8 mouse cellular contexts compared by ENCODE assay signal in genomic region chr17:56608699-56609098, GRCm38 (mm10). TPM values are rescaled to one million over a fixed set of nuclear protein-coding genes. Genes with fewer than 3 reads are reported as not detected.
DNase-seq lines count a peak whose midpoint lies in the region; ATAC-seq lines count a peak whose summit lies in the region.

No protein-coding gene starts in this region.

- peak overlapping the region; percentile 86 for H3K4me2 ChIP-seq in embryonic facial prominence, embryonic 14.5 days (ENCODE audit: low read depth, low read length)
- H3K4me2 ChIP-seq in intestine, embryonic 14.5 days (ENCODE audit: low read length) = peak overlapping the region; percentile 80
- H3K4me2 ChIP-seq in neural tube, embryonic 13.5 days = peak overlapping the region; percentile 64

- H3K36me3 ChIP-seq in embryonic facial prominence, embryonic 14.5 days (ENCODE audit: control insufficient read depth, insufficient read depth, low read length) = peaks cover 36% of the 10 kb centered on the region
- H3K36me3 ChIP-seq in intestine, embryonic 14.5 days (ENCODE audit: control insufficient read depth, insufficient read depth, low read length) = peaks cover 41% of the 10 kb centered on the region
- H3K36me3 ChIP-seq in neural tube, embryonic 13.5 days = peaks cover 41% of the 10 kb centered on the region

- H3K27ac ChIP-seq in embryonic facial prominence, embryonic 14.5 days (replicated peaks; ENCODE audit: low read depth, low read length) = no peak overlapping the region
- H3K27ac ChIP-seq in intestine, embryonic 14.5 days (ENCODE audit: low read depth) = no peak overlapping the region
- H3K27ac ChIP-seq in neural tube, embryonic 13.5 days (replicated peaks) = peak overlapping the region; percentile 78

- no peak for ATAC-seq in embryonic facial prominence, embryonic 14.5 days (ENCODE audit: low read depth)
- no peak for ATAC-seq in intestine, embryonic 14.5 days (replicated peaks; ENCODE audit: low FRiP score, low TSS enrichment, low read depth)
- ATAC-seq in neural tube, embryonic 13.5 days (ENCODE audit: low read depth) = no peak
- ATAC-seq in megakaryocyte progenitor cell, adult 5-6 weeks (replicated peaks; ENCODE audit: poor library complexity) = no peak

- peak overlapping the region; percentile 84 for H3K9ac ChIP-seq in embryonic facial prominence, embryonic 14.5 days (ENCODE audit: low read depth, low read length)
- H3K9ac ChIP-seq in intestine, embryonic 14.5 days (ENCODE audit: low read length) = peak overlapping the region; percentile 71
- peak overlapping the region; percentile 71 for H3K9ac ChIP-seq in neural tube, embryonic 13.5 days

- intact Hi-C loops in left cerebral cortex, postnatal 4 days (cut with DNase I) = no loop called here
- intact Hi-C loops in left cerebral cortex, postnatal 10 days (cut with DNase I) = no loop called here

- no peaks in the 10 kb centered on the region for H3K27me3 ChIP-seq in embryonic facial prominence, embryonic 14.5 days (replicated peaks; ENCODE audit: control insufficient read depth, insufficient read depth, low read length)
- no peaks in the 10 kb centered on the region for H3K27me3 ChIP-seq in intestine, embryonic 14.5 days (replicated peaks; ENCODE audit: control insufficient read depth, insufficient read depth, low read length)
- H3K27me3 ChIP-seq in neural tube, embryonic 13.5 days = no peaks in the 10 kb centered on the region

- peaks cover 14% of the 10 kb centered on the region; the same call in 1 of the 2 replicates for H3K4me1 ChIP-seq in embryonic facial prominence, embryonic 14.5 days (ENCODE audit: control insufficient read depth, insufficient read depth, low read length)
- H3K4me1 ChIP-seq in intestine, embryonic 14.5 days (replicated peaks; ENCODE audit: control insufficient read depth, insufficient read depth, low read length) = peaks cover 14% of the 10 kb centered on the region
- peaks cover 34% of the 10 kb centered on the region for H3K4me1 ChIP-seq in neural tube, embryonic 13.5 days (replicated peaks)

- H3K9me3 ChIP-seq in embryonic facial prominence, embryonic 14.5 days (ENCODE audit: control insufficient read depth, low read length) = no peaks in the 10 kb centered on the region
- no peaks in the 10 kb centered on the region for H3K9me3 ChIP-seq in intestine, embryonic 14.5 days (ENCODE audit: control insufficient read depth, low read length)
- H3K9me3 ChIP-seq in neural tube, embryonic 13.5 days = no peaks in the 10 kb centered on the region

- DNase-seq in left cerebral cortex, postnatal 4 days = peak; percentile 8
- no peak for DNase-seq in left cerebral cortex, postnatal 10 days (ENCODE audit: extremely low spot score in 1 of 2, low spot score in 2 of 2)
- no peak for DNase-seq in embryonic facial prominence, embryonic 14.5 days (ENCODE audit: low spot score)
- no peak for DNase-seq in intestine, embryonic 14.5 days (ENCODE audit: low spot score)
- no peak for DNase-seq in frontal cortex, postnatal 10 days (ENCODE audit: low spot score in 2 of 2)
- no peak for DNase-seq in frontal cortex, postnatal 36 days (ENCODE audit: low spot score in 2 of 2)

- 63% methylated on average over 5 of the region's 5 CpGs for WGBS in embryonic facial prominence, embryonic 14.5 days
- WGBS in intestine, embryonic 14.5 days = 50% methylated on average over 5 of the region's 5 CpGs
- WGBS in neural tube, embryonic 13.5 days = 65% methylated on average over 5 of the region's 5 CpGs

- peak overlapping the region; percentile 73 for H3K4me3 ChIP-seq in embryonic facial prominence, embryonic 14.5 days (ENCODE audit: low read depth, low read length)
- H3K4me3 ChIP-seq in intestine, embryonic 14.5 days (ENCODE audit: low read depth, low read length) = peak overlapping the region; percentile 73
- H3K4me3 ChIP-seq in neural tube, embryonic 13.5 days = peak overlapping the region; percentile 53

RNA-seq across cellular contexts. Expression of gene 2410015M20Rik, which starts 0.9 kb away (rescaled TPM):
- 100 to 1,000 TPM; 119 to 135 TPM for total RNA-seq in left cerebral cortex, postnatal 4 days (2021)
- 100 to 1,000 TPM; 169 to 171 TPM for total RNA-seq in left cerebral cortex, postnatal 10 days (2021)
- polyA plus RNA-seq in embryonic facial prominence, embryonic 14.5 days (2014; fragmentation: Nextera tagmentation; extraction: Ambion mirVana) = 271 and 281 TPM in 2 replicates
- 273 and 284 TPM in 2 replicates for polyA plus RNA-seq in intestine, embryonic 14.5 days (2014; fragmentation: Nextera tagmentation; extraction: Ambion mirVana)
- 179 and 214 TPM in 2 replicates for polyA plus RNA-seq in neural tube, embryonic 13.5 days (2015; fragmentation: Nextera tagmentation; extraction: Ambion mirVana)
- 93.3 and 94.0 TPM in 2 replicates for total RNA-seq in megakaryocyte progenitor cell, adult 5-6 weeks (2015)
- 93.3 and 99.4 TPM in 2 replicates for total RNA-seq in megakaryocyte progenitor cell, adult 5-6 weeks (2017)

RNA-seq across cellular contexts. Expression of gene Rpl36, which starts 4.5 kb away (rescaled TPM):
- 100 to 1,000 TPM; 563 to 595 TPM for total RNA-seq in left cerebral cortex, postnatal 4 days (2021)
- total RNA-seq in left cerebral cortex, postnatal 10 days (2021) = 100 to 1,000 TPM; 430 to 448 TPM
- 2,068 and 2,222 TPM in 2 replicates for polyA plus RNA-seq in embryonic facial prominence, embryonic 14.5 days (2014; fragmentation: Nextera tagmentation; extraction: Ambion mirVana)
- 2,427 and 2,673 TPM in 2 replicates for polyA plus RNA-seq in intestine, embryonic 14.5 days (2014; fragmentation: Nextera tagmentation; extraction: Ambion mirVana)
- 1,004 and 1,135 TPM in 2 replicates for polyA plus RNA-seq in neural tube, embryonic 13.5 days (2015; fragmentation: Nextera tagmentation; extraction: Ambion mirVana)
- total RNA-seq in megakaryocyte progenitor cell, adult 5-6 weeks (2015) = 1,504 and 1,580 TPM in 2 replicates
- 2,239 and 2,669 TPM in 2 replicates for total RNA-seq in megakaryocyte progenitor cell, adult 5-6 weeks (2017)

RNA-seq across cellular contexts. Expression of gene Lonp1, which starts 18.0 kb away (rescaled TPM):
- total RNA-seq in left cerebral cortex, postnatal 4 days (2021) = 10 to 100 TPM; 61.5 to 63.4 TPM
- 10 to 100 TPM; 64.9 TPM for total RNA-seq in left cerebral cortex, postnatal 10 days (2021)
- polyA plus RNA-seq in embryonic facial prominence, embryonic 14.5 days (2014; fragmentation: Nextera tagmentation; extraction: Ambion mirVana) = 44.0 and 51.8 TPM in 2 replicates
- 64.5 and 71.2 TPM in 2 replicates for polyA plus RNA-seq in intestine, embryonic 14.5 days (2014; fragmentation: Nextera tagmentation; extraction: Ambion mirVana)
- 40.4 and 44.2 TPM in 2 replicates for polyA plus RNA-seq in neural tube, embryonic 13.5 days (2015; fragmentation: Nextera tagmentation; extraction: Ambion mirVana)
- 19.4 and 23.1 TPM in 2 replicates for total RNA-seq in megakaryocyte progenitor cell, adult 5-6 weeks (2015)
- 68.8 and 83.6 TPM in 2 replicates for total RNA-seq in megakaryocyte progenitor cell, adult 5-6 weeks (2017)

RNA-seq across cellular contexts. Expression of gene Catsperd, which starts 19.2 kb away (rescaled TPM):
- total RNA-seq in left cerebral cortex, postnatal 4 days (2021) = 1 to 10 TPM; 1.3 to 2.2 TPM
- total RNA-seq in left cerebral cortex, postnatal 10 days (2021) = under 1 TPM; 0.41 to 0.73 TPM
- polyA plus RNA-seq in embryonic facial prominence, embryonic 14.5 days (2014; fragmentation: Nextera tagmentation; extraction: Ambion mirVana) = 0.24 and 0.31 TPM in 2 replicates
- polyA plus RNA-seq in intestine, embryonic 14.5 days (2014; fragmentation: Nextera tagmentation; extraction: Ambion mirVana) = 0.93 and 1.1 TPM in 2 replicates
- polyA plus RNA-seq in neural tube, embryonic 13.5 days (2015; fragmentation: Nextera tagmentation; extraction: Ambion mirVana) = 0.90 and 1.7 TPM in 2 replicates
- total RNA-seq in megakaryocyte progenitor cell, adult 5-6 weeks (2015) = 1.1 TPM in 1 of 2 replicates, not detected in the other
- total RNA-seq in megakaryocyte progenitor cell, adult 5-6 weeks (2017) = 0.17 and 0.51 TPM in 2 replicates

RNA-seq across cellular contexts. Expression of gene Safb, which starts 24.1 kb away (rescaled TPM):
- 100 to 1,000 TPM; 173 to 188 TPM for total RNA-seq in left cerebral cortex, postnatal 4 days (2021)
- 100 to 1,000 TPM; 126 to 141 TPM for total RNA-seq in left cerebral cortex, postnatal 10 days (2021)
- 62.9 and 68.2 TPM in 2 replicates for polyA plus RNA-seq in embryonic facial prominence, embryonic 14.5 days (2014; fragmentation: Nextera tagmentation; extraction: Ambion mirVana)
- polyA plus RNA-seq in intestine, embryonic 14.5 days (2014; fragmentation: Nextera tagmentation; extraction: Ambion mirVana) = 73.3 and 81.8 TPM in 2 replicates
- polyA plus RNA-seq in neural tube, embryonic 13.5 days (2015; fragmentation: Nextera tagmentation; extraction: Ambion mirVana) = 104 and 136 TPM in 2 replicates
- 58.8 and 59.6 TPM in 2 replicates for total RNA-seq in megakaryocyte progenitor cell, adult 5-6 weeks (2015)
- 79.6 and 88.1 TPM in 2 replicates for total RNA-seq in megakaryocyte progenitor cell, adult 5-6 weeks (2017)
